Mouse (Mus musculus): Measurements from ENCODE around the gene D1Ertd622e. TPM values are rescaled to one million over a fixed set of nuclear protein-coding genes. Genes with fewer than 3 reads are reported as not detected.

Gene D1Ertd622e
- polyA plus RNA-seq, 1 experiment from 2014 or later: 23.8 TPM

- peak overlapping the region; percentile 97 for H3K27ac ChIP-seq (ENCODE audit: low read depth)
- ATAC-seq: peak; percentile 5; the same call in 1 of the 2 replicates
- no peak for TF ChIP-seq EP300 (IDR thresholded peaks at IDR 0.05; ENCODE audit: low read depth)
- no peak for TF ChIP-seq CTCF (IDR thresholded peaks at IDR 0.05; ENCODE audit: low read depth)
- H3K4me1 ChIP-seq (ENCODE audit: insufficient read depth): peaks cover 16% of the 10 kb centered on the region
- H3K9ac ChIP-seq (replicated peaks): peak overlapping the region; percentile 91
- no peaks in the 10 kb centered on the region for H3K27me3 ChIP-seq (ENCODE audit: insufficient read depth, low read length)
- H3K9me3 ChIP-seq (ENCODE audit: low read length): no peaks in the 10 kb centered on the region
- DNase-seq: peak; percentile 27
- no peaks in the 10 kb centered on the region for H3K36me3 ChIP-seq (replicated peaks; ENCODE audit: insufficient read depth, low read length)
- H3K4me3 ChIP-seq (ENCODE audit: low read depth, low read length): peak overlapping the region; percentile 96
- 13% methylated on average over 7 of the region's 7 CpGs for WGBS (ENCODE audit: insufficient replicate concordance)
- H3K4me2 ChIP-seq (ENCODE audit: low read depth, low read length): peak overlapping the region; percentile 89
Observed at GRCm38 (mm10) chr1:97662324-97662723, 450 bp upstream of the D1Ertd622e start.

GRCm38 (mm10) chr1:97660687-97661405, 1.0 kb downstream of the D1Ertd622e start:
- Histone ChIP-seq H3K36me3 (replicated peaks; ENCODE audit: insufficient read depth, low read length) (no peaks in the 10 kb centered on the region), H3K9ac (replicated peaks) (peak overlapping the region; percentile 91), H3K4me3 (ENCODE audit: low read depth, low read length) (peak overlapping the region; percentile 96), H3K27ac (ENCODE audit: low read depth) (peak overlapping the region; percentile 97), H3K9me3 (ENCODE audit: low read length) (no peaks in the 10 kb centered on the region), H3K4me1 (ENCODE audit: insufficient read depth) (peaks cover 29% of the 10 kb centered on the region), H3K27me3 (ENCODE audit: insufficient read depth, low read length) (no peaks in the 10 kb centered on the region), H3K4me2 (ENCODE audit: low read depth, low read length) (peak overlapping the region; percentile 89)
- peak; percentile 83 for ATAC-seq
- DNase-seq: peak; percentile 91
- peak; percentile 42 for TF ChIP-seq CTCF (IDR thresholded peaks at IDR 0.05; ENCODE audit: low read depth)
- TF ChIP-seq EP300 (IDR thresholded peaks at IDR 0.05; ENCODE audit: low read depth): peak; percentile 73; the same call in 1 of the 2 replicates
- WGBS (ENCODE audit: insufficient replicate concordance): under 1% methylated on average over 51 of the region's 93 CpGs

DNA sequence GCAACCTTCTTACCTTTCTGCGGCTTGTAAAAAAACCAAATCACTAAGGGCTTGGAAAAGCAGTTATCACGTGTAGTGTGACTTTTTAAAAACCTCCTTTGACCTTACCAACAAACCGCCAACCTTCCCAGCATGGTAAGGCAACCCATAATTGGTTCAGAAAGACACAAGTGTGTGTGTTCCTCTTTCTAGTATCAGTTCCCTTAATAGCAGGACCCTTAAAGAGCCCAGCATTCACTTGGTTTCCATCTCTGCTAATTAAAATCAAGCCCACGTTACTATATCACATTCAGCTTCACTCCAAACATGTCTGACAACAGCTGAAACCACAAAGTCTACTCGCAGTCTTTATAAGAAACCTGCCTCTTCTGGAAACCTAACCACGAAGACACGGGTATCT, 2.5 kb downstream of the D1Ertd622e start:
- peak overlapping the region; percentile 96 for H3K4me3 ChIP-seq (ENCODE audit: low read depth, low read length)
- TF ChIP-seq EP300 (IDR thresholded peaks at IDR 0.05; ENCODE audit: low read depth) (no peak), CTCF (IDR thresholded peaks at IDR 0.05; ENCODE audit: low read depth) (no peak)
- 31% methylated on average over 7 of the region's 7 CpGs for WGBS (ENCODE audit: insufficient replicate concordance)
- H3K27ac ChIP-seq (ENCODE audit: low read depth): peak overlapping the region; percentile 97
- H3K4me2 ChIP-seq (ENCODE audit: low read depth, low read length): peak overlapping the region; percentile 89
- no peaks in the 10 kb centered on the region for H3K9me3 ChIP-seq (ENCODE audit: low read length)
- H3K36me3 ChIP-seq (replicated peaks; ENCODE audit: insufficient read depth, low read length): peaks cover 2% of the 10 kb centered on the region; the same call in 1 of the 2 replicates
- H3K27me3 ChIP-seq (ENCODE audit: insufficient read depth, low read length): no peaks in the 10 kb centered on the region
- no peak for DNase-seq
- peak overlapping the region; percentile 91 for H3K9ac ChIP-seq (replicated peaks)
- peaks cover 42% of the 10 kb centered on the region for H3K4me1 ChIP-seq (ENCODE audit: insufficient read depth)
- no peak for ATAC-seq

DNA sequence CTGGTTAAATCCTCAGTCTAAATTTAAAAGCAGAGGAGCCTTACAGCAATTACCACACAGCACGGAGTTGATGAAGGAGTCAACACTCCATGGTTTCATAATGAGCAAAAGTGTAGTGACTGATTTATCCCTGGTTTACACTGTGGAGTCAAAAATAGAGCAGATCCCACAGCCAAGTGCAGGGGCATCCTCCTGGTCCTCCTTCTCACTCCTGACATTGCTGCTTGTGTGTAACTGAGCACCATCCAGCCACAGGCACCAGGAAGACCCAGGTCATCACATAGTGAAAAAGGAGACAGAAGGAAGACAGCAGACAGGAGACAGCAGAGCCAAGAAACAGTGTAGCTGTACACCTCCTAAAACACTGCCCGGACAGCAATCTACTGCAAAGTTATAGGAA, 4.1 kb downstream of the D1Ertd622e start:
- H3K27me3 ChIP-seq (ENCODE audit: insufficient read depth, low read length): no peaks in the 10 kb centered on the region
- ATAC-seq (no peak), DNase-seq (no peak)
- H3K36me3 ChIP-seq (replicated peaks; ENCODE audit: insufficient read depth, low read length): peaks cover 12% of the 10 kb centered on the region
- H3K9me3 ChIP-seq (ENCODE audit: low read length): no peaks in the 10 kb centered on the region
- H3K4me3 ChIP-seq (ENCODE audit: low read depth, low read length): peak overlapping the region; percentile 96
- peak overlapping the region; percentile 89 for H3K4me2 ChIP-seq (ENCODE audit: low read depth, low read length)
- peaks cover 42% of the 10 kb centered on the region for H3K4me1 ChIP-seq (ENCODE audit: insufficient read depth)
- peak overlapping the region; percentile 12; the same call in 1 of the 2 replicates for H3K27ac ChIP-seq (ENCODE audit: low read depth)
- TF ChIP-seq EP300 (IDR thresholded peaks at IDR 0.05; ENCODE audit: low read depth) (no peak), CTCF (IDR thresholded peaks at IDR 0.05; ENCODE audit: low read depth) (no peak)
- WGBS (ENCODE audit: insufficient replicate concordance): 73% methylated on average over 2 of the region's 2 CpGs
- 0 out of 2 replicates have a peak overlapping the region, but pooled peaks have one; percentile 22 for H3K9ac ChIP-seq (replicated peaks)

DNA sequence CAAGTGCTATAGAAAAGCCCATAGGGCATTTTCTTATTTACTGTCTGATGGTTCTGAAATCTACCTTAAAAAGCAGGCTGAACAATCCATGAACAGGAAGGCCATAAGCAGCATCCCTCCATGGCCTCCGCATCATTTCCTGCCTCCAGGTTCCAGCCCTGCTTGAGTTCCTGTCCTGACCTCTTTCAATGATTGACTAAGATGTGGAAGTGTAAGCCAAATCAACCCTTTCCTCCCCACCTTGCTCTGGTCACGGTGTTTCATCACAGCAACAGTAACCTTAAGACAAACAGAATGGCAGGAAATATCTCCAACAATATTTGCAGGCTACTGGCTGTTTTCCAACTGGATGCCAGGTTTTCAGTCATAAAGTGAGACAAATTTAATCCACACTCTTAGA, 4.7 kb downstream of the D1Ertd622e start:
- H3K4me3 ChIP-seq (ENCODE audit: low read depth, low read length): peak overlapping the region; percentile 96; the same call in 1 of the 2 replicates
- no peak for ATAC-seq
- H3K27me3 ChIP-seq (ENCODE audit: insufficient read depth, low read length): no peaks in the 10 kb centered on the region
- H3K9me3 ChIP-seq (ENCODE audit: low read length): no peaks in the 10 kb centered on the region
- H3K9ac ChIP-seq (replicated peaks): no peak overlapping the region
- 37% methylated on average over 2 of the region's 2 CpGs for WGBS (ENCODE audit: insufficient replicate concordance)
- TF ChIP-seq CTCF (IDR thresholded peaks at IDR 0.05; ENCODE audit: low read depth) (no peak), EP300 (IDR thresholded peaks at IDR 0.05; ENCODE audit: low read depth) (no peak)
- peaks cover 13% of the 10 kb centered on the region for H3K36me3 ChIP-seq (replicated peaks; ENCODE audit: insufficient read depth, low read length)
- H3K27ac ChIP-seq (ENCODE audit: low read depth): peak overlapping the region; percentile 8; the same call in 1 of the 2 replicates
- H3K4me1 ChIP-seq (ENCODE audit: insufficient read depth): peaks cover 38% of the 10 kb centered on the region
- DNase-seq: no peak
- peak overlapping the region; percentile 89 for H3K4me2 ChIP-seq (ENCODE audit: low read depth, low read length)

DNA sequence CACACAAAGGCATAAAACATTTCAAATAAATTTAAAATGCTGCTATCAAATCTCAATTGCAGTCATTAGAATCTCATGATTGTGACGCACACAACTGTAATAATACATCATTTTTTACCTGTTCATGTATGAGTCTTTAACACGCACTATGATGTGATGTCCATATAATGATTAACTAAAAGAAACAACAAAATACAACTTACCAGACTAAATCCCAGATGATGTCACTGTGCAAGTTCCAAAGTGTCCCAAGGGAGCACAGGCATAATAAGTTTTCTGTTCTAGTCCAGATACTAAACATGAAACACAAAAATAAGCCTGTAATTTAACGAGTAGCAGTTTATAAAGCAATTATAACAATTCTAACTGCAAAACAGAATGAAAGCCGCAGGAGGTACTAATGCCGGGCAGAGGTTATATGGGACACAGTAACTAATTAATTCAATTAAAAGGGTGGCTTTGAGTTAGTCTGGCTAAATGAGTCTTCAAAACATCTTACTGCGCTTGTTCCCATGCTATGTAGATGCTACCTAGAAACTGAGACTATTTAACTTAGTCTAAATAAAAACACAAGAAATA, 7.4 kb downstream of the D1Ertd622e start:
- Histone ChIP-seq H3K36me3 (replicated peaks; ENCODE audit: insufficient read depth, low read length) (peaks cover 20% of the 10 kb centered on the region), H3K4me3 (ENCODE audit: low read depth, low read length) (no peak overlapping the region), H3K9ac (replicated peaks) (no peak overlapping the region), H3K4me1 (ENCODE audit: insufficient read depth) (peaks cover 38% of the 10 kb centered on the region), H3K9me3 (ENCODE audit: low read length) (no peaks in the 10 kb centered on the region), H3K27me3 (ENCODE audit: insufficient read depth, low read length) (no peaks in the 10 kb centered on the region), H3K27ac (ENCODE audit: low read depth) (peak overlapping the region; percentile 37; the same call in 1 of the 2 replicates), H3K4me2 (ENCODE audit: low read depth, low read length) (no peak overlapping the region)
- no peak for DNase-seq
- 89% methylated on average over 6 of the region's 6 CpGs for WGBS (ENCODE audit: insufficient replicate concordance)
- TF ChIP-seq CTCF (IDR thresholded peaks at IDR 0.05; ENCODE audit: low read depth) (no peak), EP300 (IDR thresholded peaks at IDR 0.05; ENCODE audit: low read depth) (no peak)
- peak; percentile 66 for ATAC-seq

Data from liver, postnatal 0 days (tissue).